Mouse (Mus musculus): ENCODE measurements around the gene Igsf8.
"Not testable (repeated sequence)": the region's sequence is repeated elsewhere in the genome, so short reads cannot be mapped to it uniquely, and the experiment has no call there.

- TF ChIP-seq CTCF, EP300 (IDR thresholded peaks at IDR 0.05; ENCODE audit: low read depth): not testable (repeated sequence)
Measured at GRCm38 (mm10) chr1:172244645-172245044, 16.8 kb upstream of the Igsf8 start.
